Mouse (Mus musculus) liver, adult 2 months (tissue): ENCODE data around the gene Snx32.

Experiments
- CTCF ChIP-seq: fragments of 200-500 bp; IDR thresholded peaks from 2 replicates; pipeline ENCODE4 v1.5.1; 2011; ENCODE audit warnings: low read depth, low read length, control low read depth
- POLR2A ChIP-seq: fragments of 200-500 bp; IDR thresholded peaks from 2 replicates; pipeline ENCODE4 v1.6.1; 2011; ENCODE audit warnings: low read length, control low read depth; ENCODE audit not compliant: insufficient read depth; ENCODE audit errors: extremely low read depth

DNA sequence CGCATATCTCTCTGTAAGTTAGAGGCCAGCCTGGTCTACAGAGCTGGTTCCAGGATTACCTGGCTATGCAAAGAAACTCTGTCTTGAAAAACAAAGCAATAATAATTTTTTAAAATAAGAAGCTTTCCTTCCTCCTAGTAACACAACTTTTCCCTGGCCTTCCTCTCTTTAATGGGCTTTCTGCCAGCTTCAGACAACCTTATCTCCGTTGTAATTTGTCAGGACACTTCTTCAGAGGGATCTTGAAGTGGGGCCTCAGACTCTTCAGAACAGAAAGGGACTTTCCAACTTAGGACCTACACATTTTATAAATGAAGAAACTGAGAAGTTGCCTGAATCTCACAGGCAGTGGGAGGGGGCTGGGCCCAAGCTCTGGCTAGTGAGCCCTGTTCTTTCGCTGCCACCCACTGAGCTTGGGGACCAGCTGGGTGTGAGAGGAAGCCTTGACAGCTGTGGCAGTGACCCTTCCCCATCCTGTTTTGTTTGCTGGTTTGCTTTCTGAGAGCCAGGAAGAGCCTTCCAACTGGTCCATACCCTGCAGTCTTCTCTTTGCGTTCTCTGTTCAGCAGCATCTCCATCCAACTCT is 37.2 kb upstream of the Snx32 start:
- TF ChIP-seq CTCF (no peak), POLR2A (no peak)
